Mouse (Mus musculus): ENCODE measurements around the gene Arhgap45.

DNA sequence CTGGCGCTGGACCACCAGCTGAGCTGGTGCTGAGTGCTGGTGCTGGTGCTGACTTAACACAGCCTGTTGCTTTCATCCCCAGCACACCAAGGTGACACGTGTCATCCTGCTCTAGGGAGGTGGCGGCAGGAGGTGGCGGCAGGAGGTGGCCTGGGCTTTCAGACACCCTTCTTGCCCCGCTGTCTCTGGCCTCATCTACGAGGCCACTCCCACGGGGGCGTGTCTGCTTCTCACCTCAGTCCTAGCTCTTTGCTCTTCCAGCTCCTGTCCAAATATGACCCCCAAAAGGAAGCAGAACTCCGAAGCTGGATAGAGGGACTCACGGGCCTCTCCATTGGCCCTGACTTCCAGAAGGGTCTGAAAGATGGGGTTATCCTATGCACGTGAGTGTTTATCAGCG is 25.4 kb upstream of the Arhgap45 start:
- TF ChIP-seq MYOD1 (IDR thresholded peaks at IDR 0.05; ENCODE audit: control insufficient read depth, insufficient read length, low read depth) = no peak
- TF ChIP-seq CTCF (IDR thresholded peaks at IDR 0.05; ENCODE audit: control insufficient read depth, insufficient read depth, insufficient read length) = no peak

Data from C2C12 (cell line).